Mouse (Mus musculus): Measurements from ENCODE around the gene Ap5m1.
"Not testable (repeated sequence)": the region's sequence is repeated elsewhere in the genome, so short reads cannot be mapped to it uniquely, and the experiment has no call there.

The Ap5m1 gene

DNA sequence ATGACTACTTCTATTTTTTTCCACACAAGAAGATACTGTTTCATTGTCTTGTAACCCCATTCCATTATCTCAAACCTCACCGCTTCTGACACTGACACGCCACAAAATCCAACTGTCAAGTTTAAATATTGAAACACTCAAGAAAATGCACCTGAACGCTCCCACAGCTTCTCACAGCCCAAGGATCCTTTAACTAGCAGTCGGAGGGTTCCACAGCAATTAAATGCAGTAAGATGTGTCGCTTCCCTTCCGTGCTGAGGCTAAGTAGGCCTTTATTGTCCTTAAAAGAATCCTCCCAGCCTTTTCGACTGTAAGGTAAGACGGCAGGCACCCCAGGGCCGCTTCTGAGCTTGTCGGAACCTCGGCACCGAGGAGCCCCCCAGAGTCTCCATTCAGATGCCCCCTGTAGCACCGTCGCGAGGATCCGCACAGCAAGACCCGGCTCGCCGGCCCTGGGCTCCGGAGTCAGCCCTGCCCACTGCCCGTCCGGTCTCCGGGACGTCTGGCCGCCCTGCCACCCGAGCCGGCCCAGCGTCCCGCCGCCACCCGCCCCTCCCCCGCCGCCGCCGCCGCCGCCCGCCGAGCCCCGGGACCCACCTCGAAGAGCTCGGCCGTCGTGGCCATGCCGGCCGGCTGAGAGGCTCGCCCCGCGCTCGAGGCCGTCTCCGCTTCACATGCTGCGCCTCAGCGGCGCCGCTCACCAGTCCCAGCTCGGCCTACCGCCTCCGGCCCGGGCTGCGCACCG lies at the start of gene Ap5m1:
Gene Ap5m1, plus strand, starts transcription at position 569 of the 745 bp plus-strand sequence.
- DNase-seq (ENCODE audit: low spot score in 2 of 2): no peak

DNA sequence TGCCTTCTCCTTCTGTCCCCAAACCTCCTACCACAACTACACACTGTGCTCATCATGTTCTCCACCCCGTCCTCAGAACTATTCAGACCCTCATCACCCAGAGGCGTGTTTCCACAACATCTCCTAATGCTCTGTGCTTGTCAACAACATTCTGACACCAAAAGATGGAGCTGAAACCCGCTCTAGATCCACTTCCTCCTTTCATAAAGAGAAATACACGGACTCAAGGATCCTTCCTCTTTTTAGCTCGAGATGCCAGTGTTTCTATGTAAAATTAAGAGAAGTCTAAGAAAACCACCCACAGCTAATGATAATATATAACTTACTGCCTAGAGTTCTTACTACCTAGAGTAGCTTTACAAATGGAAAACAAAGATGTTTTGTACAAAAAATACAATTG lies 46.1 kb upstream of the Ap5m1 start:
- DNase-seq (ENCODE audit: low spot score in 2 of 2): no peak

DNA sequence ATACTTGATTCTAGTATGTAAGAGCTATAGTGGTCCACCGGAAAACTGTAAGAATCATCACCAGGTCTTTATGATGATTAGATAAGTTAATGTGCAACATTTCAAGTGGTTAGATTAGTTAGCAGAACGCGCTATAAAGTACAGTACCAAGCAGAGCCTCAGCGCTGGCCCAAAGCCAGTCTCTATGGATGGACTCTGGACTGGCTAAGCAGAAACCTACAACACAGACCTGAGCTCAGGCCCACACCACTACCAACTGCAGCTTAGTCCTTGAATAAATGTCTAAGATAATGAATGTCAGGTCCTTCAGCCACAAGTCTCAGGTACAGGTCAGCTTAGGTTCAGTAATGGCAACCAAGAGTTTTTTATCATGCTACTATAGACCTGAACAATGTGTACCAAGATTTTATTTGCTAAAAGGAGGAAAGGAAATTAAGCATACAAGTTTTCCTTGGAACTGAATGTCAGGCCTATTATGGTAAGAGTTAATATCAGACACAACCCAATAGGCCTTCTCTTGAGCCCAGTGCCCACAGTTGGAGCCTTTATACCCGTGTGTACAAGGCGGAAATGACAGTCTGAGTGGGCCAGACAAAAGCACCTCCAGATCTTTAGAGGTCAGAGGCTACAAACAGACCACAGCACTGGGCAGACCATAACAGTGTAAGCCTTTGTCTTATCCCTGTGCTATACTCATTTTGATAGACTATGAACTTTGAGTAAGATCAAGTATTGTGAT lies 38.7 kb upstream of the Ap5m1 start:
- DNase-seq (ENCODE audit: low spot score in 2 of 2): no peak

DNA sequence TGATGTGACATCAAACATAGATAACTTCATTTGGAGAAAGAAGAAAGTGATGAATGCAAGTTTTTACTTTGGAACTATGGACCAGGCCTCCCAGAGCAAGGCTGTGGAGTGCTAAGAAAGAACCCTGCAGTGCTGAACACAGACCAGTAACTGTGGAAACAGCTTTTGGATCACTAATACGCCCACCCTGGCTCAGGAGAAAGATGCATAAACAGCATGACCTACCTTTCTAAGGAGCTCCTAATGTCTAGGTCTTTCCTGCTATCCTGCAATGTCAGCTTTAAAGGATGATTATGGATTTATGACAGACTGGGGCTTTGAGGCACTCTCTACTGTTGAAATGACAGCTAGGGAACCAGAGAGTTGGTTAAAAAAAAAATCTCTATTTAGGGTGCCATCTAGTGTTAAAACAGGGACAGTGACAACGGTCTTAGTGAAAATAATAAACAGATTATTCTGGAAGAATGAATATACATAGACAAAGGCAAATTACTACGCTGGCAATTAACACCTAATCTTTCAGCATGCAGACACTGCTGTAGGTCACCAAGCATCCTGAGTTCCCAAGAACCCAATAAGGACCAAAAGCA lies 38.0 kb upstream of the Ap5m1 start:
- DNase-seq (ENCODE audit: low spot score in 2 of 2): no peak

GRCm38 (mm10) chr14:49028991-49029390 lies 36.9 kb upstream of the Ap5m1 start:
- no peak for DNase-seq (ENCODE audit: low spot score in 2 of 2)

DNA sequence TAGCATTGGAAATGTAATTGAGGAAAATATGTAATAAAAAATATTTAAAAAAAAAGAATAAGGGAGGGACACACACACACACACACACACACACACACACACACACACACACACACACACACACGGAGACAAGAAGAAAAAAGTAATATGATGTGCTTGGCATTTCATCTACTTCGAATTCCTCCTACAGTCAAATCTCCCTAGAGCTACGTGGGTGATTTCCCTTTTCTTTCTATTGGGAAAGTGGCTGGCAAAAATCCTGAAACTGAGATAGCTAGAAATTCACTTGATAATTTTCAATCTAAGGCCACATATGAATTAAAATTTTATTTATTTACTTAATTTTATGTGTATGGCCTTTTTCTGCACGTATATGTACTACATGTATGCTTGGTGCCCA lies 20.3 kb upstream of the Ap5m1 start:
- no peak for DNase-seq (ENCODE audit: low spot score in 2 of 2)

GRCm38 (mm10) chr14:49049492-49049891 lies 16.4 kb upstream of the Ap5m1 start:
- no peak for DNase-seq (ENCODE audit: low spot score in 2 of 2)

- DNase-seq (ENCODE audit: low spot score in 2 of 2): no peak
Observed at GRCm38 (mm10) chr14:49063838-49064237, 2.1 kb upstream of the Ap5m1 start.

DNA sequence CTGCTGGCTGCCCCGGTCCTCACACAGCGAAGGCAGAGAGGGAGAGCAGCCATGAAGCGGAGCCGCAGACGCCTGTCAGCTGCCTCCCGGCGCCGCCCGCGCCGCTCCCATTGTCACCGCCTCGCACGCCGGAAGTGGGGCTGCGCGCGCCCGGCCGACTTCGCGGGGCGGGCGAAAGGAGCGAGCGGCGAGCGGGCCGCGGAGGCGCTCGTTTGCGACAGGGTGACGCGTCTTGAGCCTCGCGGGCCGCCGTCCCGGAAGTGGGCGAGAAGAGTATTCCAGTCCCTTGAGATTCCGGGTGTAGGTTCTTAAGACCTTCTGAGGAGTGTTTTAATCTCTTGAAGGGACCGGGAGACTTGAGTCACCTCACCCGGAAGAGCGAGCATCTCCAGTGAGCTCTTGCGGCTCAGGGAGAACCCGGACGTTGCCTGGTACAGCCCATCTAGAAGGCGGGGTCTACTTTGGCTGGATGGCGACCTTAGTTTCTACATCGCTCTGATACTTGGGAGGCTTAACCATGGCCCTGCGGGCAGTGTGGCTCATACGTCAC lies 452 bp downstream of the Ap5m1 start, which contains the start of gene Exoc5:
Gene Exoc5, minus strand, starts transcription at position 380 of the 550 bp plus-strand sequence.
- DNase-seq (ENCODE audit: low spot score in 2 of 2): peak; percentile 94 to 97

DNA sequence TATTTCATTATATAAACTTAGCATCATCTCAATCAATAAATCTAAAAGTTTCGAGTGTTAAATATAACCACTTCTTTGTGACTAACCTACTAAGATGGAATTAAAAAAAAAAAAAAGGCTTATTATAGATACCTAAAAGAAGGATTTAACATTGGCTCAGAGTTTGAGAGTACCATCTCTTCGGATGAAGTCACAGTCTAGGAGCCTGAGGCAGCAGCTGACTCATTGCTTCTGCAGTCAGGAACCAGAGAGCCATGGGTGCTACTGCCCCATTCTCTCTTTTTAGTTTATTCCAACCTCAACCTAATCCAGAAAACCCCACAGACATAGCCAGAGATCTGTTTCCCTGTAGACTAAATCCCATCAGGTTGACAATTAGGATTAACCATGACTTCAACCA lies 6.9 kb downstream of the Ap5m1 start:
- no peak for DNase-seq (ENCODE audit: low spot score in 2 of 2)

DNA sequence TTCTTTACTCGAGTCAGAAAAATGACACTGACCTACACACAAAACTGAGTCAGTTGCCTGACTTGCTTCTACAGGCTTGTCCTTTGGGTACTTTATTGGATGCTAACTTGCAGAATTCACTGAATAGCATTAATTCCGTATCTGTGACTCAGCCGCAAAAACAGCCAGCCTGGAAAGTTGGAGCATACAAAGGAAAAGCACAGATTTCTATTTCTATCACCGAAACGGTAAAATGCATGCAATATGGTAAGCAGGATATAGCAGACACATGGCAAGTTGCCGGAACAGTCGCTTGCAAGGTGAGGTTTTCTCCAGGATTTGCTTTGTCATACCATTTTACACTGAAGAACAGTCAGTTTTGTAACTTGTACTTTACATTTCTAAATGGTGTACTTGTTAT lies 8.0 kb downstream of the Ap5m1 start:
- no peak for DNase-seq (ENCODE audit: low spot score in 2 of 2)

GRCm38 (mm10) chr14:49074361-49074760 lies 8.5 kb downstream of the Ap5m1 start:
- DNase-seq (ENCODE audit: low spot score in 2 of 2): no peak

DNA sequence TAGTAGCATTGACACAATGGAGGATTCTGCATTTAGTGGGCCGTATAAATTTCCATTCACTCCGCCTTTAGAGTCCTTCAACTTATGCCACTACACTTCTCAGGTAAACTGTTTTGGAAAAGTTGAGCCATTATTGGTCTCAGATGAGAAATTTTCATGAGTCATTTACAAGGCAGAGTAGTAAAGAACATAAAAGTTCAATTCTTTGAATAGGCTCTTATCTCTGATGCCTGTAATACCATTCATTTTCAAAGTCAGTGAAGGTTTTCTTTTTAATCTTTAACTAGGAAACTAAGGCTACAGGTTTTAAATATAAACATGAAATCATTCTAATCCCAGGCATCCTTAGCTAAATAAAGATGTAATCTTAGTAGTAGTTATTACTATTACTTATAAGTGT lies 12.9 kb downstream of the Ap5m1 start:
- DNase-seq (ENCODE audit: low spot score in 2 of 2): no peak

- DNase-seq (ENCODE audit: low spot score in 2 of 2): no peak
Observed at GRCm38 (mm10) chr14:49086522-49086921, 20.6 kb downstream of the Ap5m1 start.

DNA sequence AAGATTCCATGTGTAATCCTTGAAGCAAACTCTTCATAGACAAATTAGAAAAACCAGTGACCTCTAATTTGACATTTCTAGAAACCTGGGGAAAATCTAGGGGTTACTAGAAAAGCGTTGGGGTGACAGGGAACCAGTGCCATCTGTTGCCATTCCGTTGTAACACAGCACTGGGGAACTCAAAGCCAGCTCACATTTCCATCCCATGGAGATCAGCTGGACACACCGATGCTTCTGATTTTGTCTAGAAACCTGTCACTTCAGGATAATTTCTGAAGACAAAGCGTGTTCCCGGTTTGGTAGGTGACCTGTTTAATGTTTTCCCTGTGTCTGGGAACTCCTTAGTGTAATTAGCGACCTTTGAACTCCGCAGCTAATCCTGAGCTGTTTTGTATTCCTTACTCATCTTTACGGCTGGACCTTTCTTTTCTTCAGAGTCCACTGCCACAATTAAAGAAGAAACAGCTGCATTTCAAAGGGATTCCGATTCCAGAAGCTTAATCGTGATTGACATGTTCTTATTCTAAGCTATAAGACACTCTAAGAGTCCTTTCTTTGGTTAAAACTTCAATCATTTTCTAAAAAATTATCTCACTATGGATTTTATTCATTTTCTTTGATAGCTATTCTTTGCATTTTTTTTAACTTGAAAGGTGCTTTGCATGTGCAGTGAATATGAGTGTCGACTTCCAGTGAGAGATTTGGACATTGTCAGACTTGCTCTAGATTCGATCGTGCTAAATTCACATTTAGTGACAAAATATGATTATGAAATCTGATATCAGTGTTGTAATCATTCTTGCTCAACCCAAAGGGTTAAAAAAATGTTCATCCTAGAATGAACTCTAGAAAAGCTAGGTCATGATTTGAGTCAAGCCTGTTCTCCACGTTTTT lies 22.5 kb downstream of the Ap5m1 start:
- no peak for DNase-seq (ENCODE audit: low spot score in 2 of 2)

GRCm38 (mm10) chr14:49089461-49090058 lies 23.7 kb downstream of the Ap5m1 start:
- DNase-seq (ENCODE audit: low spot score in 2 of 2): no peak

DNA sequence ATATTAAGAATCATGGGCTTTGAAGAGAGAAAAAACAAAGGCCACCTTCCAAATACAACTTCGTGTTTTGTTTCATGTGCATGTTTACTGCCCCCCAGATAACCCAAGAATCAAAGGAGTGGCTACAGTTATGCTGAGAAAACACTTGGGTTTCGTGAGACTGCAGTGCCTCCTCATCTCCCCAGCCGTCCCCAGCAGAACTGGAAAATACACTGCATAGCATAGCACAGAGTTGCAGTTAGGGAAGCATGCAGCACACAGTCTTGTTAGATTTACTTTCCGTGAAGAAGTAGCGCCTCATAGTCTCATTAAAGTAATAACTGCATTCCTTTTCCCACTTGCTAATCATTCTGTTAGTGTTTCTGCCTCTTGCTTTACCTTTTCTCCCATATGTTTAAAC lies 24.2 kb downstream of the Ap5m1 start:
- no peak for DNase-seq (ENCODE audit: low spot score in 2 of 2)

DNA sequence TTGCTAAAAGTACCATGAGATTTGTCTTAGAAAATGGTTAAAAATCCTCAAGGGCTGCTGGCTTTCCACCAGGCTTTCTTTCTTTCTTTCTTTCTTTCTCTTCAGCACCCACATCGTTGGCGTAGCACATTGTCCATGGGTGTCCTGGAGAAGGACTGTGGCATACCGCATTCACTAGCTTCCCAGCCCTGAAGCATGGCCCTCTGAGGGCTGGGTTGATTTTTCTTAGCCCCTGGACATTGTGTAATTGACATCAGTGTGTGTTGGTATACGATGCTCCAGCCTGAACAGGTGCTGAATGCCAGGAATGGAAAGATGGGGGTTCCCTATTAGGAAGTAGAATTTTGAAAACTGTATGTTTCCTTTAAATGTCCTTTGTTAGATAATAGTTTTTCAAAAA lies 25.4 kb downstream of the Ap5m1 start:
- DNase-seq (ENCODE audit: low spot score in 2 of 2): no peak

DNA sequence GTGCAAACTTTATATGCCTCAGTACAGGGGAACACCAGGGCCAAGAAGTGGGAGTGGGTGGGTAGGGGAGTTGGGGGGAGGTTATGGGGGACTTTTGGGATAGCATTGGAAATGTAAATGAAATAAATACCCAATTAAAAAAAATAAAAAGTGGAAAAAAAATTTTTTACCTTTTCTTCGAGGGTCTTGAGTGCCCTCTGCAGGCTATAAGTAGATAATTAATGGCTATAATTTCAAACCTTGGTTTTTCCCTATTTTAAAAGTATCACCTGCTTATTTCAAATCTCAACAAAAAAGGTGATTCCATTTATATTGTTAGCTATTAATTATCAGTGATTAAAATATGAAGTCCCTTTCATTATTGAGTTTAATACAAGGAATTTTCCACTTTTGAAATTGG lies 25.9 kb downstream of the Ap5m1 start:
- not testable (repeated sequence) for DNase-seq (ENCODE audit: low spot score in 2 of 2)

DNA sequence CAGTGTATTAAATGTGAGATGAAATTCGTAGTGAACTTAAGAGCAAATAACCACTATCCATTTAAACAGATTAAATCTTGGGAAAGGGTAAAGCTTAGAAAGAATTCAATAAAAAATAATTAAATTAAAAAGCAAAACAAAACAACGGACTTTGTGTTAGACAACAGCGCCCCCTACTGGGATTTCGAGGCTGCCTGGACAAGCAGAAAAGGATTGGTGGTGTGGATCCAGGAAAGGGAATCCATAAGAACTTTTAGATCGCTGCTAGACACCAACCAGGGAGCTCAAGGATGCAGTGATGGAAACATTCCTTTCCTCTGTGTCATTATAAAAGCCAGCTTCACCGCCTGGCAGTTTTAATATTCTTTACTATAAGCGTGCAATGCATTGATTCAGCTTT lies 52.5 kb downstream of the Ap5m1 start:
- DNase-seq (ENCODE audit: low spot score in 2 of 2): peak; percentile 56 to 64

DNA sequence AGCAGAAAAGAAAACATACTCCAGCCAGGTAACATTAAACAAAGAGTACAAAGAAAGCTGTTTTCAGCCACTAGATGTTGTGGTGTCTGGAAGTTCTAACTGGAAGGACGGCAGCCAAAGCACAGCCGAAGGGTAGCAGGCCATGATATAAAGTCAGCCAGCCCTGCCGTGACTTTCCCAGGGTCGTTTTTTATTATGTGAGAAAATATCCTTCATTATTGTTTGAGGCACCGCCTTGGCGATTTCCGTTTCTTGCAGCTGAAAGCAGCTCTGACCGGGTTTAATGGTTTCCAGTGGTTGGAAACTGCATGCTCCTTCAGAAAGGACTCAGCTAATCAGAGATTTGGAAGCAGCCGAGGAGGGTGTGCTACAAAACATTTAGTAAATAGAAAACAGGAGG lies 55.8 kb downstream of the Ap5m1 start:
- DNase-seq (ENCODE audit: low spot score in 2 of 2): no peak
